Mouse (Mus musculus) liver, postnatal 0 days (tissue): ENCODE data around the gene Gm12166. TPM values are rescaled to one million over a fixed set of nuclear protein-coding genes. Genes with fewer than 3 reads are reported as not detected.

Experiments used
- ATAC-seq: fragments of 200-750 bp; cut with Nextera tagmentation; 2 replicates; pipeline ENCODE4 v1.8.0; 2017; ENCODE audit warnings: mild to moderate bottlenecking, moderate library complexity
- DNase-seq: peaks from one replicate; pipeline ENCODE4 v3.0.0-alpha.2; 2016
- H3K27ac ChIP-seq: fragments of 300-500 bp; sonication (generic); 2 replicates; pipeline ENCODE4 v1.5.1; 2014; ENCODE audit warnings: antibody characterized with exemption, moderate library complexity, mild to moderate bottlenecking, low read depth
- H3K27me3 ChIP-seq: fragments of 300-500 bp; sonication (generic); 2 replicates; pipeline ENCODE4 v1.6.1; 2014; ENCODE audit warnings: low read length, control low read depth, mixed read lengths; ENCODE audit not compliant: insufficient read depth
- H3K36me3 ChIP-seq: fragments of 300-500 bp; sonication (generic); replicated peaks from 2 replicates; pipeline ENCODE4 v1.6.1; 2014; ENCODE audit warnings: mild to moderate bottlenecking, control low read depth, low read length, moderate library complexity, mixed read lengths; ENCODE audit not compliant: insufficient read depth
- H3K4me1 ChIP-seq: fragments of 300-500 bp; sonication (generic); 2 replicates; pipeline ENCODE4 v1.6.1; 2014; ENCODE audit warnings: antibody characterized with exemption, mild to moderate bottlenecking, control low read depth; ENCODE audit not compliant: insufficient read depth
- H3K4me2 ChIP-seq: fragments of 300-500 bp; sonication (generic); 2 replicates; pipeline ENCODE4 v1.6.1; 2014; ENCODE audit warnings: low read depth, mild to moderate bottlenecking, low read length, moderate library complexity, mixed read lengths
- H3K4me3 ChIP-seq: fragments of 300-500 bp; sonication (generic); 2 replicates; pipeline ENCODE4 v1.5.1; 2014; ENCODE audit warnings: low read depth, low read length
- H3K9ac ChIP-seq: fragments of 300-500 bp; sonication (generic); replicated peaks from 2 replicates; pipeline ENCODE4 v1.6.1; 2014; ENCODE audit warnings: mild to moderate bottlenecking, moderate library complexity
- H3K9me3 ChIP-seq: fragments of 300-500 bp; sonication (generic); 2 replicates; pipeline ENCODE4 v1.6.1; 2016; ENCODE audit warnings: mild to moderate bottlenecking, control low read depth, low read length, mixed read lengths
- CTCF ChIP-seq: sonication (generic); IDR thresholded peaks from 2 replicates; pipeline ENCODE4 v1.5.1; 2016; ENCODE audit warnings: antibody characterized with exemption, low read depth
- EP300 ChIP-seq: IDR thresholded peaks from 2 replicates; pipeline ENCODE4 v1.6.1; 2016; ENCODE audit warnings: antibody characterized with exemption, low read depth, mild to moderate bottlenecking
- WGBS: fragments of 180-500 bp; shearing (Covaris S2); extraction: QIAGEN DNeasy Blood & Tissue Kit; methylation state at CpG from one replicate; pipeline ENCODE4 v1.1.7; 2014; ENCODE audit not compliant: insufficient replicate concordance; 5-methylcytosine and 5-hydroxymethylcytosine counted together
- microRNA-seq: library from miRNA; unstranded; fragments of <30 nt; microRNA quantifications from one replicate; pipeline ENCODE4, GENCODE M21; 2016
- polyA plus RNA-seq: library from polyadenylated mRNA; unstranded; fragments of >200 nt; fragmentation: Nextera tagmentation; extraction: Ambion mirVana; gene quantifications from 2 replicates; pipeline ENCODE4 v1.2.1, GENCODE M21; 2015

Gm12166 gene
- polyA plus RNA-seq, 1 experiment from 2014 or later, result 3.6 TPM

DNA sequence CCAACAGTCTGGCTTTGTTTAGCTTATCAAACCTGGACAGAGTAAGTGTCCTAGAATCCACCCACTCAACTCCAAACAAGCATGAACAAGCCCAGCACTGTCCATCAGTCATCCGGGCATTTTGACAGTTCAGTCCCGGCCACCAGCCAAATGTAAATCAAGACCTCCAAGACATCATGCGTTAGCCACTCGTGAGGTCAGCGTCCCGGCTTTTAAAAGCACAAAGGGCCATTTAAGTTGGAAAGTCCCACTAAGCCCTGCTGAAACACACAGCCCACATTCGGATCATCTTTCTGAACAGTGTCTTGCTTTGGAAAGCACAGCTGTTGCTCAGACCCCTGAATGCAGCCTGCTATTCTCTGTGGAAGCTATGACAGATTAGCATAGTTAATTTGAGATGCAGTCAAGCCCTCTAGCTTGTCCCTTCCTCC lies 26.1 kb downstream of the Gm12166 start:
- Histone ChIP-seq H3K27ac (no peak overlapping the region), H3K4me1 (peaks cover 5% of the 10 kb centered on the region; the same call in 1 of the 2 replicates), H3K9ac (no peak overlapping the region), H3K27me3 (no peaks in the 10 kb centered on the region), H3K4me3 (no peak overlapping the region), H3K36me3 (no peaks in the 10 kb centered on the region), H3K9me3 (no peaks in the 10 kb centered on the region), H3K4me2 (no peak overlapping the region)
- WGBS, result 61% methylated on average over 7 of the region's 7 CpGs
- TF ChIP-seq EP300, result no peak
- TF ChIP-seq CTCF, result no peak
- no peak for ATAC-seq
- DNase-seq, result no peak

DNA sequence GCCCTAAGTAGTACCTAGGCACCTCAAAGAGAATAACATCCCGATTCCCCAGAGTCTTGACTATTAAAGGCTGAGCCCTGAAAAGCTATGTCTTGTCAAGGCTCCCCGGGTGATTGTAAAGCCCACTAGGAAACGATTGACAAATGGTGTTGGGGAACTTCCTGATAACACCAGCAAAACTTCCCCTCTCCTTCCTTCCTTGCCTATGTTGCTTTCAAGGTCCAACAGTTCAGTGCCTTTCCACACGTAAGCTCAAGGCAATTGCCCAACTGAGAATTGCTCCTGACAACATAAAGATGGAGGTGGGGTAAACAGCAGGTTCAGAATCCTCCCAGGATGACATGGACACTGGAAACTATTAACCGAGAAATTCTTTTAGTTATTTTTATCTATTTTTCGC lies 29.1 kb downstream of the Gm12166 start:
- H3K9ac ChIP-seq, result no peak overlapping the region
- H3K4me3 ChIP-seq, result no peak overlapping the region
- H3K27me3 ChIP-seq, result no peaks in the 10 kb centered on the region
- TF ChIP-seq EP300, result no peak
- TF ChIP-seq CTCF, result no peak
- no peak for DNase-seq
- no peak overlapping the region for H3K27ac ChIP-seq
- H3K4me2 ChIP-seq, result no peak overlapping the region
- H3K9me3 ChIP-seq, result no peaks in the 10 kb centered on the region
- no peak for ATAC-seq
- no peaks in the 10 kb centered on the region for H3K36me3 ChIP-seq
- peaks cover 5% of the 10 kb centered on the region; the same call in 1 of the 2 replicates for H3K4me1 ChIP-seq
- WGBS, result 45% methylated on average over 6 of the region's 6 CpGs

DNA sequence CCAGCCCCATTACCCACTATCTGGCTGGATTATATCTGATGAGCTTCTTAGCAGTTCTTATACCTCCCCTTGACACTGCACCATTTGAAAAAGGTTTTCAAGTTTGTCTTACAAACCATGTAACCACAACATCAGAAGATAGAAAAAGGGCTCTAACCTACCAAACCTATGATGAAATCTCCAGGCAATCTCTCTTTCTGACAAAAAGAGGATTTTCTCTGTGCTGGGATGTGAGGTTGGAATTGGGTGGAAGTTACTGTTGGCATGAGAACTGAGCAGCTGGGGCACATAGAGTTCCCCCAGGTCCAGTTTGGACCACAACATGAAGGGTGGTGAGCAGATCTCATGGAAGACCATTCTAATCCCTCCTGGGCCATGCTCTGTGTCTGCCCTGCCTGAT lies 30.3 kb downstream of the Gm12166 start:
- no peak overlapping the region for H3K4me2 ChIP-seq
- TF ChIP-seq CTCF (no peak), EP300 (no peak)
- no peak overlapping the region for H3K27ac ChIP-seq
- peaks cover 5% of the 10 kb centered on the region; the same call in 1 of the 2 replicates for H3K4me1 ChIP-seq
- H3K9me3 ChIP-seq, result no peaks in the 10 kb centered on the region
- ATAC-seq (no peak), DNase-seq (no peak)
- no peaks in the 10 kb centered on the region for H3K36me3 ChIP-seq
- no peak overlapping the region for H3K9ac ChIP-seq
- no peak overlapping the region for H3K4me3 ChIP-seq
- H3K27me3 ChIP-seq, result no peaks in the 10 kb centered on the region

DNA sequence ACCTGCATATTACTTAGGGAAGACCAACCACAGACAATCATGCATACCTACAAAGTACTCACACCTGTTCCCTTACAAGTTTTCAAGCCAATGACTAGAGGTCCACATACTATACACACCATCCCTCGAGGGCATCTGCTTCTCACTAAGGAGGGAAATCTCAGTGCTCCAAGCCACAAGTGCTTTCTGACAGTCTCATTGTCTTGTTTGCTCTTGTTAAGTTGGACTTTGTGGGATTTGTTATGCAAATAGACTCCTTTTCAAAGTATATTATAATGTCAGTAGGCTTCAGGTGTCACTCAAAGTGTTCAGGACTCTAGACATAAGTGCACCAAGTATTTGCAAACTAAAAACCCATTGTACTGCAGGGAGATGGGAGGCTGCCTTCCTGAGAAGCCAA lies 31.9 kb downstream of the Gm12166 start:
- no peak for TF ChIP-seq EP300
- TF ChIP-seq CTCF, result no peak
- ATAC-seq, result no peak
- H3K36me3 ChIP-seq, result no peaks in the 10 kb centered on the region
- WGBS, result 76% methylated on average over 1 of the region's 1 CpGs
- DNase-seq, result no peak
- no peak overlapping the region for H3K27ac ChIP-seq
- no peak overlapping the region for H3K4me2 ChIP-seq
- no peak overlapping the region for H3K9ac ChIP-seq
- H3K27me3 ChIP-seq, result no peaks in the 10 kb centered on the region
- no peak overlapping the region for H3K4me3 ChIP-seq
- H3K9me3 ChIP-seq, result no peaks in the 10 kb centered on the region
- peaks cover 5% of the 10 kb centered on the region; the same call in 1 of the 2 replicates for H3K4me1 ChIP-seq

GRCm38 (mm10) chr11:46016061-46016460 lies 36.1 kb downstream of the Gm12166 start:
- 21% methylated on average over 6 of the region's 6 CpGs for WGBS

More at GRCm38 (mm10) chr11:46016061-46016460, 36.1 kb downstream of the Gm12166 start:
- Histone ChIP-seq H3K36me3 (no peaks in the 10 kb centered on the region), H3K4me1 (no peaks in the 10 kb centered on the region), H3K4me3 (no peak overlapping the region), H3K9me3 (no peaks in the 10 kb centered on the region), H3K27me3 (no peaks in the 10 kb centered on the region), H3K27ac (no peak overlapping the region), H3K4me2 (no peak overlapping the region), H3K9ac (no peak overlapping the region)
- TF ChIP-seq CTCF (peak; percentile 78), EP300 (no peak)
- DNase-seq (peak; percentile 79), ATAC-seq (no peak)

Small RNA genes lying within 50 kb of the gene (microRNA-seq; reads per million reads assigned to microRNA genes)
- gene Mir8100, result not detected

Other genes starting within 250 kb of the Gm12166 start
- gene Clint1, start 200.3 kb downstream of the Gm12166 start, polyA plus RNA-seq, result 33.6 and 37.3 TPM in 2 replicates
- 1.3 and 1.8 TPM in 2 replicates for gene Lsm11, start 107.4 kb downstream of the Gm12166 start, polyA plus RNA-seq
- 3.8 TPM in 2 replicates for gene Thg1l, start 96.8 kb downstream of the Gm12166 start, polyA plus RNA-seq
- 0.04 TPM in 1 of 2 replicates, not detected in the other for gene Sox30, start 72.0 kb downstream of the Gm12166 start, polyA plus RNA-seq
- gene Adam19, start 3.7 kb upstream of the Gm12166 start, polyA plus RNA-seq, result 1.0 and 1.1 TPM in 2 replicates
- not detected in 2 replicates for gene Nipal4, start 114.2 kb upstream of the Gm12166 start, polyA plus RNA-seq
- 0.06 and 0.13 TPM in 2 replicates for gene Fndc9, start 183.2 kb upstream of the Gm12166 start, polyA plus RNA-seq